Mouse (Mus musculus) bone marrow macrophage, adult 2 months (primary cell): ENCODE data around the gene Trim7. TPM values are rescaled to one million over a fixed set of nuclear protein-coding genes. Genes with fewer than 3 reads are reported as not detected.
"Not testable (repeated sequence)": the region's sequence is repeated elsewhere in the genome, so short reads cannot be mapped to it uniquely, and the experiment has no call there.

Source experiments
- H3K27ac ChIP-seq: 2 replicates; pipeline ENCODE4 v1.5.1; 2012; ENCODE audit warnings: low read depth, low read length; ENCODE audit not compliant: insufficient read depth
- H3K4me1 ChIP-seq: 2 replicates; pipeline ENCODE4 v1.6.1; 2012; ENCODE audit warnings: low read length; ENCODE audit not compliant: control insufficient read depth, insufficient read depth
- H3K4me3 ChIP-seq: 2 replicates; pipeline ENCODE4 v1.5.1; 2012; ENCODE audit warnings: mild to moderate bottlenecking, low read length, moderate library complexity; ENCODE audit not compliant: insufficient read depth
- CTCF ChIP-seq: IDR thresholded peaks from 2 replicates; pipeline ENCODE4 v1.5.1; 2012; ENCODE audit warnings: low read depth, mild to moderate bottlenecking, low read length, moderate library complexity
- POLR2A ChIP-seq: IDR thresholded peaks from 2 replicates; pipeline ENCODE4 v1.6.1; 2012; ENCODE audit warnings: mild to moderate bottlenecking, low read depth, low read length, borderline replicate concordance
- polyA plus RNA-seq: library from polyadenylated mRNA; stranded (reverse); fragments of >200 nt; gene quantifications from 2 replicates; pipeline ENCODE4 v1.2.4, GENCODE M21; 2012; ENCODE audit not compliant: missing spikeins, insufficient read depth, insufficient read length

Trim7 gene
- polyA plus RNA-seq, 1 experiment: 1.1 TPM

DNA sequence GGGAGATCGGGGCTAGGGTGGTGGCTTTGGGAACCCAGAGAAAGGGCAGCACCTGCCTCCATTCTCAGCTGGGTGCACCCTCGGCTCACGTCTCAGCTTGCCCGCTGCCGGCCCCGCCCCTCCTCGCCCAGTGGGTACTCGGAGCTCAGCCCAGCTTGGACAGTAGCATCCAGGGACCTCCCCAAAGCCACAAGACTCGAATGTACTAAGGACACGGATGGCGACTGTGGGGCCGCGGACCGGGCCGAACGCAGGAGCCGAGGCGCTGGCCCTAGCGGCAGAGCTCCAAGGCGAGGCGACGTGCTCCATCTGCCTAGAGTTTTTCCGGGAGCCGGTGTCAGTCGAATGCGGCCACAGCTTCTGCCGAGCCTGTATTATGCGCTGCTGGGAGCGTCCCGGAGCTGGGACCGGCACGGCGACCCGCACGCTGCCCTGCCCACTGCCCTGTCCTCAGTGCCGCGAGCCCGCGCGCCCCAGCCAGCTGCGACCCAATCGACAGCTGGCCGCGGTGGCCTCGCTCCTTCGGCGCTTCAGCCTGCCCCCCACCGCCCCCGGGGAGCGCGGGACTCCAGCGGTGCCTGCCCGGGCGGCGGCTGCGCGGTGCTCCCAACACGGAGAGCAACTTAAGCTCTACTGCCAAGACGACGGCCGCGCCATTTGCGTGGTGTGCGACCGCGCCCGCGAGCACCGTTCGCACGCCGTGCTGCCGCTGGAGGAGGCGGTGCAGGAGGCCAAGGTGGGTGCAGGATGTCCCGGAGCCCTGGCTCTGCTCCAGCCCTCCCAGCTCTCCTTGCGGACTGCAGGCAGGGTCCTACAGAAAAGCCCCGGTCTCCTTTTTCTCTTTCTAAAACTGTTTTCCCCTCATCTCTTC lies 11.6 kb downstream of the Trim7 start:
- TF ChIP-seq POLR2A (no peak), CTCF (no peak)
- Histone ChIP-seq H3K4me1 (peaks cover 4% of the 10 kb centered on the region), H3K27ac (0 out of 2 replicates have a peak overlapping the region, but pooled peaks have one; percentile 2)

DNA sequence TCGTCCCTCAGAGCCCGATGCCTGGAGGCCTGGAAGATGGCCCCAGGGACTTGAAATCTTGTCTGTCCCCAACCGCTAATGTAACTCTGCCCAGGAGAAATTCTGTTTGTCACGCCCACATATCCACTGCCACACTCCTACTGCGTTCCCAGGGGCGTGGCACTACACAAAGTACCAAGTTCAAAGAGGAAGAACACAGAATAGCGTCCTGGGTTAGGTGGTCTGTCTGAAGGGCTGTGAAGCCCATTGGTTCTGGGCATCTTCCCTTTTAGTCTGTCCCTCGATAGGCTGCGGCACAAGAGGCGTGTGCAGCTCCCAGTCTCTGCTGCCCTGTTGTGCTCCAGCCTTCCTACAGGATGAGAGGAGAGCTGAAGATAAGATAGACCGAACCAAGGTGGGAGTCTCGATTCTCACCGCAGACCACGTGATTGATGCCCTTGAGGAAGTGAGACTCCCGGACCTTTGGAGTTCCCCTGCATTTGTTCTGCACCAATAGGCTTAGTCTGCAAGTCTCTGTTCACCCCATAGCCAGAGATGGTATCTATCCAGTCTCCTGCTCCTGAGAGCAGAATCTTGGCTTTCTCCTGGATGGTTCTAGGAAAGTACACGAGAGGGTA lies 12.3 kb downstream of the Trim7 start:
- no peak for TF ChIP-seq CTCF
- no peak for TF ChIP-seq POLR2A
- Histone ChIP-seq H3K27ac (peak overlapping the region; percentile 2; the same call in 1 of the 2 replicates), H3K4me3 (peak overlapping the region; percentile 86), H3K4me1 (peaks cover 4% of the 10 kb centered on the region)

More for the DNA sequence above, 11.6 kb downstream of the Trim7 start:
- H3K4me3 ChIP-seq: peak overlapping the region; percentile 86

DNA sequence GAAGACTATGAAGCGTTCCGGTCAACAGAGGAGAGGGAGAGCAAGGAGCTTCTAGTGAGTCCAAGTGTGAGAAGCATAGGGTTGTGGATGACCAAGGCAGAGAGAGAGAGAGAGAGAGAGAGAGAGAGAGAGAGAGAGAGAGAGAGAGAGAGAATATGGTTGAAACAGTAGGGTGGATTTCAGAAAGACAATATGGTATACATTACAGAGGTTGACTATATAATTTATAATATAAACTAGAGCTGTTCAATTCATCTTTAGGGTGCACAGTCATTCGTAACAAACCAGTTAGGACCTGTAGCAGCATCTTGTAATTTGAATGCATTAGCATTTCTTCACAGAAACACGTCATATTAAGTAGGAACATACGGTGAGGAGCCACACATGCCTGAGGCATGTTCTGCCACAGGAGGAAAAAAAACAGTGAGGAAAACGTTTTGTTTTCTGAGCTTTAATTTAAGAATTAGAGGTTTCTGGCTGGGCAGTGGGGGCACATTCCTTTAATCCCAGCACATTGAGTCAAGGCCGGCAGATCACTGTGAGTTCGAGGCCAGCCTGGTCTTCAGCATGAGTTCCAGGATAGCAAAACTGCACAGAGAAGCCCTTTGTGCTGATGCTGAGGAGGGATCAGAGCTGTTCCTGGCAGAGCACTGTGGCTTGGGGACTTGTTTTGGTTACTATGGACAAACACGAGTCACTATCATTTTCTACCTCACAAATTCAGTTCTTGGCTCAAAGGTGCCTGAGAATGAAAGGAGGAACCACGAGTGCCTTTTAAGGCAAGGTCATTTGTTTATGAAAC lies 13.1 kb downstream of the Trim7 start:
- Histone ChIP-seq H3K4me3 (peak overlapping the region; percentile 86), H3K27ac (no peak overlapping the region; the same call in 1 of the 2 replicates), H3K4me1 (peaks cover 4% of the 10 kb centered on the region)
- TF ChIP-seq POLR2A: no peak
- no peak for TF ChIP-seq CTCF

DNA sequence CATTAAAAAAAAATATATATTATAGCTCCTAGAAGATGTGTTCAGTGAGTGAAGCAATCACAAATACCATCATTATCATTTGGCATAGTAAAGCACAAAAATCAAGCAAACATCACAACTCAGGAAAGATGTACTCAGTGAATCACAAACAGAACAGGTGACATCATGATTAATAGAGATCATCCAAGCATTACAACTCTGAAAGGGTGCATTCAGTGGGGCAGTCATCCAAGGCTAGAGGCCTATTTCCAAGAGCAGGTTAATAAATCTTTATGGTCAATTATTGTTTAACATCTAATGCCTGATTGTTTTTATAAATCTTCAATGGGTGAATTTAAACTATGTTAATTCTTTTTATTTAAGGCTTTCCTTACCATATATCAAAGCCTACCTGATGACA lies 14.9 kb downstream of the Trim7 start:
- Histone ChIP-seq H3K27ac (no peak overlapping the region), H3K4me3 (no peak overlapping the region), H3K4me1 (peaks cover 4% of the 10 kb centered on the region)
- no peak for TF ChIP-seq CTCF
- TF ChIP-seq POLR2A: no peak

DNA sequence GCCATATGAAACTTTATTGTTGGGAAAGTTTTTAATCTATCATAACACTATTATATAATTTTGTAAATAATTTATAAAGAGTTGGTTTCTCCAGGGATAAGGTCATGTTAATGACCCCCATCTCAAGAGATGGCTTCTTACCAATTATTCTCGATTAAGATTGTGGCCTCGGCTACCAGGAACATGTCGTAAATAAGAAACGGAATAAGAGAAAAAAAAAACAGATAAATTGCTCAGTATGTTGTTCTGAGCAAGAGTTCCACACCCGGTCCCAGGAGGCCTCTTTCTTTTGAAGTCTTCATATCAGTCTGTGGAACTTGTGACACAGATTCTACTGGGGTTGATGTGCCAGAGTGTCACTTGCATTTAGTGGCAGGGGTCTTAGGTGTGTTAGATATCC lies 15.3 kb downstream of the Trim7 start:
- Histone ChIP-seq H3K4me1 (peaks cover 4% of the 10 kb centered on the region), H3K4me3 (no peak overlapping the region), H3K27ac (no peak overlapping the region)
- TF ChIP-seq CTCF (no peak), POLR2A (no peak)

DNA sequence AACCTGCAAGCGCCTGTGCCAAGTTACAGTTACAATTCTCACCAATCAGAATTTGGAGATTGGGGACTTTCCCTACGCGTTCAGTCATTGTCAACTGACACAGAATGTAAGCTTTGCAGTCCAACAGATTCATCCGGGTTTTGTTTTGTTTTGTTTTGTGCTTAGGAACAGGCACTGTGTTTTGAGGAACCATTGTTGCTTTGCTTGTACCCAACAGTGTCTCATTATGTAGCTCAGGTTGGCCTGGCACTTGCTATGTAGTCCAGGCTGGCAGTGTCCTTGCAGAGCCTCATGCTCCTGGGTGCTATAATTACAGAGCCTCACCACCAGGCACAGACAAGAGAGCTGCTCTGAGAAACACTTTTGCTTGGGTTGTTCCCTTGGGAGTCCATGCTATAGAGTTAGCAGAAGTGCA lies 16.4 kb downstream of the Trim7 start:
- no peak for TF ChIP-seq POLR2A
- TF ChIP-seq CTCF: no peak
- Histone ChIP-seq H3K27ac (no peak overlapping the region), H3K4me1 (peaks cover 4% of the 10 kb centered on the region), H3K4me3 (no peak overlapping the region)

DNA sequence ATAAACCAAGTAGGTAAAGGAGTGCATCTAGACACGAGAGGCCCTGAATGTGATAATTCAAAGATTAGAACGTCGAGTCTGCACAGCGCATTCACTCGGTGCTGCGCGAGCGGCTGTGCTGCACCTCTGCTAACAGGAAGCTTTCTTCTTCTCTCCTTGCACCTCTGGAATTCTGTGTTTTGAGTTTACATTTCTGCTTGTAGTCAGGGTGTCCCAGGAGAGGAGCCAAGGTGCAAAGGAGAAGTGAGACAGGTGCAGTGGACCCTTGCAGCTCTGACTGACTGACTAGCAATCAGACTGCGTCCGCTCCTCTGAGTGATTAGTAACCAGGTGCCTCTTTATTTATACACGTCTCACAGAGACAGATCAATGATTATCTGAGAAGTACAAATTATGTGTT lies 17.3 kb downstream of the Trim7 start:
- no peak overlapping the region for H3K27ac ChIP-seq
- peaks cover 4% of the 10 kb centered on the region for H3K4me1 ChIP-seq
- H3K4me3 ChIP-seq: no peak overlapping the region
- no peak for TF ChIP-seq POLR2A
- no peak for TF ChIP-seq CTCF

DNA sequence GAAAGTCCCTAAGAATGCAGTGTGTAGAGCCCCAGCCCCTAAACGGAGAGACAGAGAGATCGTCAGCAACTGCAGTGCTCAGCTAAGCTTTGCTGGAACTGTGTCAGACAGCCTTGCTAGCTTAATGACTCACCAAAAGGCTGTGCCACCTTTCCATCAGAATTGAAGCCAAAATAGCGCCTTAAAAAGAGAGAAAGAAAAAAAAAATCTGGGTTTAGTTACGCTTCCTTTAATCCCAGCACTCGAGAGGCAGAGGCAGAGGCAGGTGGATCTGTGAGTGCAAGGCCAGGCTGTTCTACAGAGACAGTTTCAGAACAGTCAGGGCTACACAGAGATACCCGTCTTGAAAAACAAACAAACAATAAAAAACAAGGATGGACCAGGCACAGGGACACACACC lies 18.4 kb downstream of the Trim7 start:
- no peak overlapping the region for H3K4me3 ChIP-seq
- H3K4me1 ChIP-seq: no peaks in the 10 kb centered on the region; the same call in 1 of the 2 replicates
- TF ChIP-seq CTCF: no peak
- no peak for TF ChIP-seq POLR2A
- H3K27ac ChIP-seq: no peak overlapping the region

DNA sequence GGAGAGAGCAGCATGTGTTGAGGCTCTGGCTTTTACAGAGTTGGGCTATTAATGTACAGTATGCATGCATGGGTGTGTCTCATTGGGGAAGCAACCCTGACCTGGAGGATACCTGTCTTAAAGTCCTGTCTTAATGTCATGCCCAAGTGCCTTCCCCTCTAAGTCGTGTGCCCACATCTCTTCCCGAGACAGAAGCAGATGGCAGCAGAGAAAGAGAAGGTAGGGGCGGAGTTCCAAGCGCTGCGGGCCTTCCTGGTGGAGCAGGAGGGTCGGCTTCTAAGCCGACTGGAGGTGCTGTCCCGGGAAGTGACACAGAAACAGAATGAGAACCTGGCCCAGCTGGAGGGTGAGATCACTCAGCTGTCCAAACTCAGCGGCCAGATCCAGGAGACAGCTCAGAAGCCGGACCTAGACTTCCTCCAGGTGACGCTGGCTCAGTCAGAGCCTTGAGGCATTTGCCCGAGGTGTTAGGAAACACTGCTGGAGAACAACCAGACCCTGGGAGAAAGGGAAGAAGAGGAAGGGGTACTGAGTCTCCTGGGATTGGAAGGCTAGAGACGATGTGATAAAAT lies 19.4 kb downstream of the Trim7 start:
- Histone ChIP-seq H3K4me1 (no peaks in the 10 kb centered on the region), H3K4me3 (no peak overlapping the region), H3K27ac (no peak overlapping the region)
- no peak for TF ChIP-seq CTCF
- TF ChIP-seq POLR2A: no peak

DNA sequence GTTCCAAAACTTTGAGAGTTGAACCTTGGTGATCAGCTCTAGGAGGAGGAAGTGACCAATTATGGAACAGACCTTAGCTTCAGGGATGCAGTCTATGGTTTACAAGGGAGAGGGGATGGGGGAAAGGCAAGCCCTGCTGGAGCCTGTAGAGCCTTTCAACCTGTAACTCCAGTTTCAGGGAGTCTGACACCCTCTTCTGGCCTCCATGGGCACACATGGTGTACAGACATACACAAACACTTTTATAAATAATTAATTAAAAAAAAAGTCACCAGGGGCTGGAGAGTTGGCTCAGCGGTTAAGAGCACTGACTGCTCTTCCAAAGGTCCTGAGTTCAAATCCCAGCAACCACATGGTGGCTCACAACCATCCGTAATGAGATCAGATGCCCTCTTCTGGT lies 20.4 kb downstream of the Trim7 start:
- not testable (repeated sequence) for H3K27ac ChIP-seq, H3K4me1 ChIP-seq, H3K4me3 ChIP-seq
